Mouse (Mus musculus) midbrain, embryonic 11.5 days (tissue): ENCODE results near the gene Usp6nl. TPM values are rescaled to one million over a fixed set of nuclear protein-coding genes. Genes with fewer than 3 reads are reported as not detected.

Experiments used
- ATAC-seq: fragments of 200-750 bp; cut with Nextera tagmentation; 2 replicates; pipeline ENCODE4 v1.8.0; 2017; ENCODE audit warnings: moderate TSS enrichment, moderate library complexity; ENCODE audit not compliant: low FRiP score
- DNase-seq: peaks from one replicate; pipeline ENCODE4 v3.0.0; 2015; ENCODE audit warnings: low spot score; ENCODE audit errors: missing footprints
- H3K27ac ChIP-seq: fragments of 300-500 bp; sonication (generic); 2 replicates; pipeline ENCODE4 v1.5.1; 2014; ENCODE audit warnings: low read depth, low read length
- H3K27me3 ChIP-seq: fragments of 300-500 bp; sonication (generic); 2 replicates; pipeline ENCODE4 v1.6.1; 2014; ENCODE audit warnings: mild to moderate bottlenecking, low read length, moderate library complexity, mixed read lengths; ENCODE audit not compliant: control insufficient read depth, insufficient read depth
- H3K36me3 ChIP-seq: fragments of 300-500 bp; sonication (generic); 2 replicates; pipeline ENCODE4 v1.6.1; 2014; ENCODE audit warnings: mild to moderate bottlenecking, low read length, moderate library complexity, mixed read lengths; ENCODE audit not compliant: control insufficient read depth, insufficient read depth
- H3K4me1 ChIP-seq: fragments of 300-500 bp; sonication (generic); 2 replicates; pipeline ENCODE4 v1.6.1; 2014; ENCODE audit warnings: low read length; ENCODE audit not compliant: control insufficient read depth, insufficient read depth
- H3K4me2 ChIP-seq: fragments of 300-500 bp; sonication (generic); 2 replicates; pipeline ENCODE4 v1.6.1; 2014; ENCODE audit warnings: mild to moderate bottlenecking, moderate library complexity
- H3K4me3 ChIP-seq: fragments of 300-500 bp; sonication (generic); 2 replicates; pipeline ENCODE4 v1.5.1; 2014; ENCODE audit warnings: low read depth, low read length
- H3K9ac ChIP-seq: fragments of 300-500 bp; sonication (generic); 2 replicates; pipeline ENCODE4 v1.6.1; 2014; ENCODE audit warnings: low read length
- H3K9me3 ChIP-seq: fragments of 300-500 bp; sonication (generic); 2 replicates; pipeline ENCODE4 v1.6.1; 2016; ENCODE audit warnings: low read length; ENCODE audit not compliant: control insufficient read depth
- WGBS: fragments of 180-500 bp; shearing (Covaris S2); extraction: QIAGEN DNeasy Blood & Tissue Kit; methylation state at CpG from one replicate; pipeline ENCODE4 v1.1.7; 2014; 5-methylcytosine and 5-hydroxymethylcytosine counted together
- polyA plus RNA-seq: library from polyadenylated mRNA; unstranded; fragments of >200 nt; fragmentation: Nextera tagmentation; extraction: Ambion mirVana; gene quantifications from 2 replicates; pipeline ENCODE4 v1.2.1, GENCODE M21; 2014

Usp6nl gene
- polyA plus RNA-seq, 1 experiment from 2014 or later: 18.2 TPM

DNA sequence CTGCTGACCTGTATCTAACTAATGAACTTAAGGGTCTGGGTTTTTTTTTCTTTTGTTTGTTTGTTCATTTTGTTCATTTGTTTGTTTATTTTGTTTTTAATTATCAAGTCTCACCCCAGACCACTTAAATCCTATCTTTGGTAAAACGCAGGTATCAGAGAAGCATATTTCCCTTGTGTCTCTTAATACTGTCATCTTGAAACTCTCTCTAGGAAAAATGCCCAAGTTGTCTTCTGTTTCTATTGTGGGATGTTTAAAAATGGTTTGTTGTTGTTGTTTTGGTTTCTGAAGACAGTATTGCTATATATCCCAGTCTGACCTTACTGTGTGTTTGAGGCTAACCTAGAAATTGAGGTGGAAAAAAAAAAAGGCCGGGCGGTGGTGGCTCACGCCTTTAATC is 121.5 kb downstream of the Usp6nl start:
- no peak for DNase-seq
- ATAC-seq: no peak
- H3K9ac ChIP-seq: no peak overlapping the region
- no peaks in the 10 kb centered on the region for H3K27me3 ChIP-seq
- H3K9me3 ChIP-seq: no peaks in the 10 kb centered on the region
- peaks cover 16% of the 10 kb centered on the region for H3K36me3 ChIP-seq
- no peak overlapping the region for H3K4me2 ChIP-seq
- 96% methylated on average over 4 of the region's 4 CpGs for WGBS
- H3K4me1 ChIP-seq: no peaks in the 10 kb centered on the region
- H3K27ac ChIP-seq: no peak overlapping the region
- H3K4me3 ChIP-seq: no peak overlapping the region

GRCm38 (mm10) chr2:6444723-6445169 is 122.3 kb downstream of the Usp6nl start:
- Histone ChIP-seq H3K36me3 (peaks cover 16% of the 10 kb centered on the region), H3K4me2 (no peak overlapping the region), H3K9me3 (no peaks in the 10 kb centered on the region), H3K27ac (no peak overlapping the region), H3K27me3 (no peaks in the 10 kb centered on the region), H3K4me1 (no peaks in the 10 kb centered on the region), H3K4me3 (no peak overlapping the region), H3K9ac (no peak overlapping the region)
- DNase-seq (no peak), ATAC-seq (no peak)
- WGBS: 91% methylated on average over 4 of the region's 4 CpGs

DNA sequence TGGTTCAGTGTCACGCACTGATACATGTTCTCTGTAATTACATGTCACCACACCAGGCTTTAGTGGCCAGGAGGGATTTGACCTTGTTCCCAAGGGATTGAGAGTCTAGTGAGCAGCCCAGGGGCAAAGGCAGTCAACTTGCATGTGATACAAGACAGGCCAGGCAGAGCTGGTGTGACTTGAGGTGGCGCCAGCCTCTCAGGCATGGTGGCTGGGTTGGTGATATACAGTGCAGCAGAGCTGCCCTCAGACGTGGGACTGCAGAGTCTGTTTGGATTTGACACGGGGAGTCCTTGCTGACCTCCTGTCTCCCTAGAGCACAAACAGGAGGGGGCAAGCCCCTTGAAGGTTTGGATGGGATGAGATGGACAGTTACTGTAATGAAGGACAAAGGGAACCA is 123.4 kb downstream of the Usp6nl start:
- Histone ChIP-seq H3K9ac (no peak overlapping the region), H3K27ac (no peak overlapping the region), H3K4me2 (no peak overlapping the region), H3K4me3 (no peak overlapping the region), H3K9me3 (no peaks in the 10 kb centered on the region), H3K27me3 (no peaks in the 10 kb centered on the region), H3K36me3 (peaks cover 14% of the 10 kb centered on the region), H3K4me1 (no peaks in the 10 kb centered on the region)
- WGBS: 86% methylated on average over 4 of the region's 4 CpGs
- DNase-seq (no peak), ATAC-seq (no peak)

GRCm38 (mm10) chr2:6448880-6449279 is 126.4 kb downstream of the Usp6nl start:
- no peak for ATAC-seq
- no peaks in the 10 kb centered on the region for H3K27me3 ChIP-seq
- H3K36me3 ChIP-seq: no peaks in the 10 kb centered on the region
- no peak overlapping the region for H3K9ac ChIP-seq
- DNase-seq: no peak
- H3K9me3 ChIP-seq: no peaks in the 10 kb centered on the region
- 95% methylated on average over 2 of the region's 2 CpGs for WGBS
- H3K27ac ChIP-seq: no peak overlapping the region
- H3K4me3 ChIP-seq: no peak overlapping the region
- H3K4me2 ChIP-seq: no peak overlapping the region
- H3K4me1 ChIP-seq: no peaks in the 10 kb centered on the region

GRCm38 (mm10) chr2:6449656-6450055 is 127.2 kb downstream of the Usp6nl start:
- 76% methylated on average over 3 of the region's 3 CpGs for WGBS

DNA sequence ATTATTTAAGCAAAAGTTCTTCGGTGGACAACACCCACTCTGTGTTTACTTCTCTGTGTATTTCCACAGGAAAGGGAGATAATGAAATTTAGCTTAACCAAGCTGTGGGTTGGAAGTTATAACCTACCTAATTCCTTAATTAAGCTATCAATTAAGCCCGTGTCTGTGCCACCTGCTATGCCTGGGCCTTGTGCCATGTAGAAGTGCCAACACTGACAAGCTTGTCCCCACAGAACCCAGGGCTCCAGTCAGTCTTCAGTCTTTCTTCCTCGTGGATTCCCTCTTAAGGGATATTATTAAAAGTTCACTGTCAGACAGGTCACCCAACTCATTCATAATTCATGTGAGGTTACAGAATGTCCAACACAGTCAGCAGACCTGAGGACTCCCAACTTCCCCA is 128.1 kb downstream of the Usp6nl start:
- Histone ChIP-seq H3K4me1 (no peaks in the 10 kb centered on the region), H3K4me2 (no peak overlapping the region), H3K27me3 (no peaks in the 10 kb centered on the region), H3K27ac (no peak overlapping the region), H3K36me3 (no peaks in the 10 kb centered on the region), H3K4me3 (no peak overlapping the region), H3K9ac (no peak overlapping the region), H3K9me3 (no peaks in the 10 kb centered on the region)
- DNase-seq: no peak
- 91% methylated on average over 3 of the region's 3 CpGs for WGBS
- ATAC-seq: no peak

More at GRCm38 (mm10) chr2:6449656-6450055, 127.2 kb downstream of the Usp6nl start:
- H3K9me3 ChIP-seq: no peaks in the 10 kb centered on the region
- no peak overlapping the region for H3K9ac ChIP-seq
- H3K27me3 ChIP-seq: no peaks in the 10 kb centered on the region
- H3K36me3 ChIP-seq: no peaks in the 10 kb centered on the region
- ATAC-seq: no peak
- no peak overlapping the region for H3K27ac ChIP-seq
- DNase-seq: no peak
- H3K4me1 ChIP-seq: no peaks in the 10 kb centered on the region
- H3K4me3 ChIP-seq: no peak overlapping the region
- no peak overlapping the region for H3K4me2 ChIP-seq

DNA sequence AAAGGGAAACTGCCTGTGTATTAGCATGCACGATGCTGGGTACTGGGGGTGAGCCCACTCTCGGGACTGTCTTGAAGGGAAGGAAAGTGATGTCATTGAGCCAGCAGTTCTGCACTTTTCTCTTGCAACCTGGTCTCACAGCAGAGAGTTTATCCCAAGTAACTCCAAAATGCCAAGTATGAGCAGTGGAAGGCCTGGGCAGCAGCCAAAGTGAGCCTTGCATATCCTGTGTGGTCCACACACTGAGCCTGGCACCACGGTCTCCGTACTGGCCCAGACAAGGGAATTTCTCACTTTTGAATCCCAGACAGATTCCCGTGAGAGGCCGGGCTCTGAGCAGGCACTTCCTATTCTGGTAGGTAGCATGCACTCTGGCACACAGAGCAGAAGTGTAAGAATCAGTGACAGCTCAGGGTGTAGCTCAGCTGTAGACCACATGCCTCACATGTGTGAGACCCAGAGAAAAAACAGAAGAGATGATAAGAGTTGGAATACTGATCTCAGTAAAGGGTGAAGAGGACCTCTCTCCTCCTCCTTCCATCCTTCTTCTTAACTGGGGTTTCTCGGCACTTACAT is 132.6 kb downstream of the Usp6nl start:
- Histone ChIP-seq H3K9ac (no peak overlapping the region), H3K4me3 (no peak overlapping the region), H3K27ac (no peak overlapping the region), H3K4me2 (no peak overlapping the region), H3K27me3 (no peaks in the 10 kb centered on the region), H3K4me1 (no peaks in the 10 kb centered on the region), H3K9me3 (no peaks in the 10 kb centered on the region), H3K36me3 (no peaks in the 10 kb centered on the region)
- 85% methylated on average over 7 of the region's 7 CpGs for WGBS
- no peak for DNase-seq
- no peak for ATAC-seq

DNA sequence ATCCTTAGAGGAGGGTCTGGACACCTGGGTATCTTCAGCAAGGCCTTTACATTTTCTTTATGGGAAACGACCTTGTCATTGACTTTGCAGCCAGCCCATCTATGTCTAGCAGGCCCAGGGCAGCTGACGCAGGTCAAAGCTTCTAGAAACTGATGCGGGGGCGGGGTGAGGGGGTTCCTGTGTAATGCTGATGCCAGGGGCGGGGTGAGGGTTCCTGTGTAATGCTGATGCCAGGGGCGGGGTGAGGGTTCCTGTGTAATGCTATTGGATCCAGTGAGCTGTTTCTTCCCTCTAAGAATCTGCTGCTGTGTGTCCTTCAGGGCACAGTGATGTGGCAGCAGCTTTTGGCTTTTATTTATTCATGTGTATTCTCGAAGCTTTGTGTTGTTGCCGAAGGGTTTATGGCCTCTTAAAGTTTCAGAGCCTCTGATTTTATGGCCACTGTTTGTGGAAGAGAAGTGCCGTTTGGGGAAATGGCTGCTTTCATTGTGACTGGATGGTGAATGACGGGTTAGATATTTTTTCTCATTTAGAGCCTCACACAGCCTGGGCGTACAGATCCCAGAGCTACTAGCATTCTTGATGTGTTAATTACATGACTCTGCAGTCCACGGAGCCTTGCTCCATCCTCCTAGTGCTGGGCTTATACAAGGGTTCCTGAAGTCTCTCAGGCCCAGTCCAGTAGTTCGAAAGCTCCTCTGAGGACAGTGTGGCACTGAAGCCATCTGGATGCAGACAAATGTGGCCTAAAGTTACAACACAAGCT is 137.0 kb downstream of the Usp6nl start:
- WGBS: 68% methylated on average over 13 of the region's 13 CpGs
- DNase-seq (no peak), ATAC-seq (no peak)
- Histone ChIP-seq H3K4me1 (no peaks in the 10 kb centered on the region), H3K9ac (no peak overlapping the region), H3K36me3 (no peaks in the 10 kb centered on the region), H3K4me2 (no peak overlapping the region), H3K4me3 (no peak overlapping the region), H3K9me3 (no peaks in the 10 kb centered on the region), H3K27ac (no peak overlapping the region), H3K27me3 (no peaks in the 10 kb centered on the region)

DNA sequence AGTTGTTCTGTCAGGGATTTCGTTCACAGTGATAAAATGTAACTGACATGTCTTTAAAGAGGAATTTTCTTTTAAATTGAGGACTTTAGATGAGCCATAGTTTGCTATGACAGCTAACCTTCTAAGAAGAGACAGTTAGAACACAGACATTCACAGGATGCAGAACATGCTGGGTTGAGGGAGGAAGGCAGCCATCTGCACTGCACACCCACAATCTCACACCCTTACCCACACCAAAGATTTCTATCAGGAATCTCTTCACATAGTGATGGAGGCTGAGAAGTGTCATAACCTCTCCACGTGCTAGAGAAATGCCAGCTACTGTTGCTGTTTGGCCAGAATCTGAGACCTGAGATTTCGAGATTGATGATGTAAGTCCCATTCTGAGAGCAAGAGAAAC is 139.8 kb downstream of the Usp6nl start:
- Histone ChIP-seq H3K4me3 (no peak overlapping the region), H3K4me2 (no peak overlapping the region), H3K9me3 (no peaks in the 10 kb centered on the region), H3K4me1 (no peaks in the 10 kb centered on the region), H3K27me3 (no peaks in the 10 kb centered on the region), H3K9ac (no peak overlapping the region), H3K27ac (no peak overlapping the region), H3K36me3 (no peaks in the 10 kb centered on the region)
- ATAC-seq (no peak), DNase-seq (no peak)
- WGBS: 84% methylated on average over 3 of the region's 3 CpGs
